Mouse (Mus musculus): ENCODE measurements around the gene Rps6kb1.

Gene Rps6kb1

DNA sequence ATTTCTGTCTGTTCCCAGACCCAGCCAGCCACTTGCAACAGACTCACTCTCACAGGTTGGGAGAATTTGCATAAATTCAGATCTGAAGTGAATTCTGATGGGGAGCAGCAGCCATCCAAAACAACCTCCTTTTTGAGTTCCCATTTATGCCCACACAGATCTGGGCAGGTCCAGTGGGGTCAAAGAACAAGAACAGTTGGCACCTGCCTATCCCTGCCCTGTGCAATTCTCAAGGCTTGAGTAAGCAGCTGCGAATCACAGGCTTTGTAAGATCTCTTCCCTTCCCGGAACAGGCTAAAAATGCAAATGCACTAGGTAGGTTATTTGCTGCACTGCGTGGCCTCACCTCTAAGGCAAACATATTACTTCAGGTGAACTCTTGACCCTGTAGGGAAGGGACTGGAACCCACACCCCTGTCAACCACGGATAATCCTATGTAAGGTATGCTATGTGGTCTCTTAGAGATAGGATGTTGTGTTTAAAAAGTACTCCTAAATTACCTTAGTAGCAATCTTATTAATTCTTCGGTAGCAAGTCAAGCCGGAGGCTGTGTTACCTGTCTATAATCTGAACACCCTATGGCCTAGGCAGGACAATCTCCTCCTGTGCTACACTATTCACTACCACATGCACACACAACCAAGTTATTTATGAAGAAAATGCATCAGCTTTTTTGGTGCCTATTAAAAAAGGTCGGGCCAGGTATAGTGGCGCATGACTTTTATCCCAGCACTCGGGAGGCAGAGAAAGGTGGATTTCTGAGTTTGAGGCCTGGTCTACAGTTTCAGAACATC is 35.9 kb upstream of the Rps6kb1 start:
- DNase-seq = no peak

DNA sequence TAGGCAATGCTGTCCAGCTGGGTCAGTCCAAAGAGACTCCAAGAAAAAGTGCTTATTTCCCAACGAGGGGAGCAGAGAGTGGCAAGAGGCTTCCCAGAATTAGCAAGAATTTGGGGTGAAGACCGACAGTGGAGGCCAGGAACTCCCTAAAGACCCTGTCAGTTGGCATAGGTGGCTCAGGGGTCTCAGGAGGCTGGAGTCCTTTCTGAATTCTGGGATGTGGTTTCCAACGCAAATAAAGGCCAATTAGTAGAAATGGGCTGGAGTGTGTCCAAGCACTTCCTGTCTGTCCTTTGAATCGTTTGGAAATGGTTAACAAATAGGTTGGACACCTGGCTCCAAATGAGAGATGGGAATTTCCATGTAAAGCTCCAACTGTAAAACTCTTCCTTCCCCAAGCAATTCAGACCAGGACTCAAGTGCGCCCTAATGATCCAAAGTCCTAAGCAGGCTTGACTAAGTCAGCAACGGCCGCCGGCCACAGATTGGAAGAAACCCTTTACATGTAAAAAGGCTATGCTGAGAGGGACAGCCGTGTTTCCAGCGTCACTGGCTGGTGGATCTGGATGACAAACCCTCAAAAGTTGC is 35.2 kb upstream of the Rps6kb1 start:
- no peak for DNase-seq

GRCm38 (mm10) chr11:86578809-86579730 is 34.5 kb upstream of the Rps6kb1 start:
- peak; percentile 85 for DNase-seq

DNA sequence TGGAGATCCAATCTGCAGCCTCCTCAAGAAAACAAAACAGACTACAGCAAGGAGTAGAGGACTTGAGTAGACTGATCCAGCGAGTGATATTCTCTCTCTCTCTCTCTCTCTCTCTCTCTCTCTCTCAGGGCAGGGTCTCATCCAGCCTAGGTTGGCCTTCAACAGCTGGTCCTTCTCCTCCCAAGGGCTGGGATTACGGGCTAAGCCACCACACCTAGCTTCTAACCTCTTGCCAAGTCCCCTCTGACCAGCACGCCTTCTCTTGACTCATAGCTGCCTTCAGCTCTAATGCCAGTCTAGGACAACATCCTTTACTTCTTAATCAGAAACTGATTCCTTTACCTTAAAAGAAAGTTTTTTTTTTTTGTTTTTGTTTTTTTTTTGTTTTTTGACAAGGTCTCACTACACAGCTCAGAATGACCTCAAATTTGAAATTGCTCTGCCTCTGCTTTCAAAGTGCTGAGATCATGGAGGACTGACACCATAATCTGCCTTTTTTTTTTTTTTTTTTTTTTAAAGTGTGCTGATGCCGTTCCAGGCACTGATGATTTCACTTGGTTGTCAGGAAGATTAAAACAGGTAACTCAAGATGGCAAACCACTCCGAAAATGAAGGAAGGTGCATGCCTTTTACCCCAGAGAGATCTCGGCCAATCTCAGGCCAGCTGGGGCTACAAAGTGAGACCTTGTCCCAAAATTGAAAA is 33.7 kb upstream of the Rps6kb1 start:
- DNase-seq = no peak

- peak; percentile 68 for DNase-seq
Measured at GRCm38 (mm10) chr11:86577231-86577630, 32.6 kb upstream of the Rps6kb1 start.

DNA sequence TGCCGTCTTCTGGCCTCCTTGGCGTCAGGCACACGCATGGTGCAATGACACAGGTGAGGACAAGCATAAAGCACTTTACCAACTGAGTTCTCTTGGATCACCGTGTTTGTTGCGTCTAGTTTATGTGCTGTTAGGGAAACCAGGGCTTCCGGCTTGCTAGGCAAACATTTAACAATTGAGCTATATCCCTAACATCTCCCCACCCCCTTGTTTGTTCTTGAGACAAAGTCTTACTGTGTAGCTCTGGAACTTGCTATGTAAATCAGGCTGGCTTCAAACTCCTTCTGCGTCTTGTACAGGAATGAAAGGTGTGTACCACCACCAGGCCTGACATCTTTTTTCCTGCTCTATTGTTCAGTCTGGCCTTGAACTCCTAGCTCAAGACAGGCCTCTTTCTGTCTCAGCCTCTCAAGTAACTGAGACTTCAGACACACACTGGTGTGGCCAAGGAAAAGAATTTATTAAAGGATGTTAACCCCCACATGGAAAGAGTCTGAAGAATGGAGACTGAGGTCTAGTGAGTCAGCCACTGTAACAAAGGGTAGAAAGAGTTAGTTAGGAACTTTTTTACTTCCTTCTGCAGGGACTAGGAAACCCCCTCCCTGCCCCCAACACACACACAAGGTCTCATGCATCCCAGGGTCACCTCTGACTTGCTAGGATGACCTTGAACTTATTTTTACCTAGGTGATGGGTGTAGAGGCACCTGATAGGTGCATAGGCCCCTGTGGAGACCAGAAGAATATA is 31.2 kb upstream of the Rps6kb1 start:
- peak; percentile 14 for DNase-seq

DNA sequence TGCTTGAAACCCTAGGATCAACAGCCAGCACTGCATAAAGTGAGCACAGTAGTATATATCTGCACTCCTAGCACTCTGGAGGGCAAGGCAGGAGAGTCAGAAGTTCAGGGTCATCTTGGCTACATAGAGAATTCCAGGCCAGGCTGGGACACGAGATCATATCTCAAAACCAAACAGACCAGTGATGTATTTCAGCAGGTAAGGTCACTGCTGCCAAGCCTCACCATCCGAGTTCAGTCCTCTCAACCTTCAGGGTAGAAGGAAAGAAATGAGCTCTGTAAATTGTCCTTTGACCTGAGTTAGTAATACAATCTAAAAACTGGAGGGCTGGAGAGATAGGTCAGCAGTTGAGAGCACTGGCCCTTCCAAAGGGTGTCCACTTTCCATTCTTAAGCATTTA is 29.8 kb upstream of the Rps6kb1 start:
- no peak for DNase-seq

- no peak for DNase-seq
Measured at GRCm38 (mm10) chr11:86573646-86574231, 29.1 kb upstream of the Rps6kb1 start.

GRCm38 (mm10) chr11:86572623-86573022 is 28.0 kb upstream of the Rps6kb1 start:
- no peak for DNase-seq

DNA sequence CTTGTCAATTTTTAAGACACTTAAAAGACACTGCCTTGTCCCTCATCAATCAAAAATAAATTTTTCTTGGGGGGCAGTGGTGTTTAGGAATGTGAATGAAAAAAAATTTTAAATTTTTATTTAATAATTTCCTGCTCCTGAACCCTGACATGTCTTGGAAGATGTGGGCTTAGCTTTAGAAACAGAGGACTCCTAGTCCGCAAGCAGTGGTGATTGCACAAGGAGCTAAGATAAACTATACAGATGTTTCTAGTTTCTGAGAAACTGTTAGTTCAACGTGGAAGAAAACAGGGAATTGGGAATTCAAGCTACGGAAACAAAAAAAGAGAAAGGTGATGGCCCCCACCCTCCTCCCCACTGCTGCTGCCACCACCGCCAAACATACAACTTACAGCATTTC is 27.3 kb upstream of the Rps6kb1 start:
- no peak for DNase-seq

DNA sequence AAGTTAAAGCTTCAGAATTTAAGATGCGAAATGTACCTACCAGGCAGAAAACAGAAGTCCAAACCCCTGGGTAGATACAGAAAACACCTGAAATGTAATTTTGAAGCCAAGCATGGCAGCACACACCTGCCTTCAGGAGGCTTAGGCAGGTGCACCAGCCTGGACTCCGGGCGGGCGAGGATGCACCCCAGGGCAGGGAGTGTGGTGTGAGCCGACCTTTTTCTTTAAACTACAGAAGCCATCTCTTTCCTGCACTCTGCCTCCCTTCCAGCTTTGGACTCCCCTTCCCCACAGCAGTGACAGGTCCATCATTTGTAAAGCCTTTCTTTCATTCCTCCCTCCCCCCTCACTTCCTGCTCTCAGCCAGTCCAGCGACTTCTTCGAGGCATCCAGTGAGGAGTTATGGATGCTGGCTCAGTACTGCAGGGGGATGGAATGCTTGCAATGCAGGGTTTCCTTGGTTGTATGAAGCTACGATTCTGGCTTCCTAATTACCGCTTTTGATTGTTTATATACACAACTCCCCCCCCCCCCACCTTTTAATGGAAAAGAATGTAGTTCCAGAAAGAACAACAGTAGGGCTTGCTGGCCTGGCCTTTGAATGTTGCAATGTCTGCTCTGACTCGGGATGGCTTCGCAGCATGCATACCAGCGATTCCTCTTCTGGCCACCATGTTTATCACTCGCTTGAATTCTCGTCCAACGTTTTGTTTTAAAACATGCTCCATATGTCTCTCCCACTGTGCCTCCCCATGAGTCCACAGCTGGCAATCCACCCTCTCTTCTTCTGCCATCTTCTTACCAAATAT is 26.6 kb upstream of the Rps6kb1 start:
- DNase-seq = peak; percentile 57

GRCm38 (mm10) chr11:86570261-86570746 is 25.7 kb upstream of the Rps6kb1 start:
- no peak for DNase-seq

- peak; percentile 46 for DNase-seq
Measured at GRCm38 (mm10) chr11:86568425-86568824, 23.8 kb upstream of the Rps6kb1 start.

- DNase-seq = no peak
Measured at GRCm38 (mm10) chr11:86558258-86558657, 13.7 kb upstream of the Rps6kb1 start.

DNA sequence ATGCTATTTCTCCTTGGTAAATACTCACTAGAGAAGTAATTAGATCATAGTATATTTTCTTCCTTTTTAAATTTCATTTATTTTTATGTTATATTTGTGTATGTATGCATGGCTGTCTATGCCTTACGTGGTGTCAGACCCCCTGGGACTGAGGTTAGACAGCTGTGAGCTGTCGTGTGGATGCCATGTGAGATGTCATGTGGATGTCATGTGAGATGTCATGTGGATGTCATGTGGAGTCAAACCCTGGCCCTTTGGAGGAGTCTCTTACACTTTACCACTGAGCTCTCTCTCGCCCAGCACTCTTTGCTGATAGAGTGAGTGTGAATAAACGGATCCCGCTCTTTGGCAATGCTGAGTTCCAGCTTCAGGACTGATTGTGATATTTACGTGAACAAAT is 8.9 kb upstream of the Rps6kb1 start:
- no peak for DNase-seq

DNA sequence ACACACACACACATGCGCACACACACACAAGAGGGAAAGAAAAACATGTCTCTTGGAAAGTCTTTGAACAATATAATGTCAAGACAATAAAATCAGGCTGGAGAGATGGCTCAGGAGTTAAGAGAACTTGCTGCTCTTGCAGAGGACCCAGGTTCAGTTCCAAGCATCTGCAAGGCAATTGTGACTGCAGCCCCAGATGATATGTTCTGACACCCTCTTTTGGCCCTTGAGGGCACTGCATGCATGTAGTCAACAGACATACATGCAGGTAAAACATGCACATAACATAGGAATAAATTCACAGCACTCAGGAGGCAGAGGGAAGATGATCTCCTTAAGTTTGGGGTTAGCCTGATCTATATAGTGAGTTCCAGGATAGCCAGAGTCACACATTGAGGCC is 2.8 kb upstream of the Rps6kb1 start:
- no peak for DNase-seq

- DNase-seq = no peak
Measured at GRCm38 (mm10) chr11:86545556-86545955, 951 bp upstream of the Rps6kb1 start.

DNA sequence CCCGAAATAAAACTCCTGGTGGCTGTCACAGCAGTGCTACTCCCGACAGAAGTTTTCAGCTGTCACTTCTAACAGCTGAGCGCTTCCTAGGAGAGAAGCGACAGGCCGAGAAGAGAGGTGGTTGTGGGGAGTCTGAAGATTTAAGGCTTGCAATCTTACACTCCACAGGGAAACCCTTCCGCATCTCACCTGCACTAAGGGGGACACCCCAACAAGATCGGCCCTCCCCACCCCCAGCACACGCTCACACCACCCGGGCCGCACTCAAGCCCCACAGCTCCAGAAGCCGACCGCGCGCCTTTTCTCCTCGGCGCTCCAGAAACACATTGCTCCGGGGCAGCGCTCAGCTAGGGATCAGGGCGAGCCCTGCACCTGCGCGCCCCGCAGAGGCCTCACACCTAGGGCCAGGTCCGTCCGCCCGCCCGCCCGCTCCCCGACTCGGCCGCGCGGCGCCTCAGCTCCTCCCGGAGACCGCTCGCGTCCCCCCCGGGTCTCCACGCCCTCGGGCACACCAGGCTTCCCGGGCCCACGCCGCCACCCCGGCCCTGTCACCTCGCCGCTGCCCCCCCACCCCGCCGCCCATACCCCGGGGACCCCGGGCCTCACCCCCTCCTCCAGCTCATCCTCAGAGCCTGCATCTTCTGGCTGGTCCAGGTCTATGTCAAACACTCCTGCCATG is 506 bp downstream of the Rps6kb1 start:
- no peak for DNase-seq

GRCm38 (mm10) chr11:86542851-86543250 is 1.8 kb downstream of the Rps6kb1 start:
- DNase-seq = no peak

DNA sequence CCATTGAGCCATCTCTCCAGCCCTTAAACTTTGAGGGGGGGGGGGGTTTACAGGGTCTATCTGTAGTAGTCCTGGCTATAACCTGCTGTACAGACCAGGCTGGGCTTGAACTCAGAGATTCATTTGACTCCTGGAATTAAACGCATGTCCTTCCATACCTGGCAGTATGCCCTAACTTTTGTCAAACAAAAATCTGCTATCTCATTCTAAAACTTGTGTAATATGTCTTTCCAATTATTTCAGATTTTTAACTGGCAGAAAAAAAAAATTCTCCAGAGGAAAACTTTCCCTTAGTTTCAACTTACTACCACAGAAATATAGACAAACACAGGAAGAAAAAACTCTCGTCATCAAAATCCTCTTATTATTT is 4.1 kb downstream of the Rps6kb1 start:
- no peak for DNase-seq

All from lung, postnatal 10 days (tissue).